Mouse (Mus musculus): ENCODE measurements at regions not wholly inside any gene's neighbourhood (a gene's known extent, or its start where the extent isn't known, plus 50 kb on each side); places are given as distances from the start of the nearest gene placed in this dataset.

- TF ChIP-seq TAL1 (conservative IDR thresholded peaks at IDR 0.05; ENCODE audit: low read depth, low read length) (no peak), CTCF (IDR thresholded peaks at IDR 0.05; ENCODE audit: low read depth, low read length) (no peak)
Measured at GRCm38 (mm10) chr5:118365196-118365595, 120.2 kb downstream of the 2410131K14Rik start.

All from G1E (cell line).